Mouse (Mus musculus) hindbrain, embryonic 14.5 days (tissue): ENCODE results near the gene Phf21a. TPM values are rescaled to one million over a fixed set of nuclear protein-coding genes. Genes with fewer than 3 reads are reported as not detected.
"Not testable (repeated sequence)": the region's sequence is repeated elsewhere in the genome, so short reads cannot be mapped to it uniquely, and the experiment has no call there.

Experiments
- ATAC-seq: fragments of 200-750 bp; cut with Nextera tagmentation; 2 replicates; pipeline ENCODE4 v1.8.0; 2017; ENCODE audit warnings: moderate number of reproducible peaks, mild to moderate bottlenecking, moderate TSS enrichment, moderate library complexity; ENCODE audit not compliant: low FRiP score
- DNase-seq: peaks from one replicate; pipeline ENCODE4 v3.0.0-alpha.2; 2015; ENCODE audit warnings: low spot score
- H3K27ac ChIP-seq: fragments of 300-500 bp; sonication (generic); 2 replicates; pipeline ENCODE4 v1.5.1; 2014; ENCODE audit warnings: mild to moderate bottlenecking, moderate library complexity
- H3K27me3 ChIP-seq: fragments of 300-500 bp; sonication (generic); 2 replicates; pipeline ENCODE4 v1.6.1; 2014; ENCODE audit warnings: mild to moderate bottlenecking, low read length, mixed read lengths; ENCODE audit not compliant: control insufficient read depth, insufficient read depth
- H3K36me3 ChIP-seq: fragments of 300-500 bp; sonication (generic); replicated peaks from 2 replicates; pipeline ENCODE4 v1.6.1; 2014; ENCODE audit not compliant: control insufficient read depth, insufficient read depth
- H3K4me1 ChIP-seq: fragments of 300-500 bp; sonication (generic); replicated peaks from 2 replicates; pipeline ENCODE4 v1.6.1; 2014; ENCODE audit warnings: antibody characterized with exemption, low read length, mixed read lengths; ENCODE audit not compliant: control insufficient read depth, insufficient read depth
- H3K4me2 ChIP-seq: fragments of 300-500 bp; sonication (generic); replicated peaks from 2 replicates; pipeline ENCODE4 v1.6.1; 2014; ENCODE audit warnings: mild to moderate bottlenecking, moderate library complexity
- H3K4me3 ChIP-seq: fragments of 300-500 bp; sonication (generic); replicated peaks from 2 replicates; pipeline ENCODE4 v1.5.1; 2014; ENCODE audit warnings: mild to moderate bottlenecking, low read length
- H3K9ac ChIP-seq: fragments of 300-500 bp; sonication (generic); 2 replicates; pipeline ENCODE4 v1.6.1; 2014
- H3K9me3 ChIP-seq: fragments of 300-500 bp; sonication (generic); 2 replicates; pipeline ENCODE4 v1.6.1; 2016; ENCODE audit warnings: low read length; ENCODE audit not compliant: control insufficient read depth
- WGBS: fragments of 180-500 bp; shearing (Covaris S2); extraction: QIAGEN DNeasy Blood & Tissue Kit; methylation state at CpG from one replicate; pipeline ENCODE4 v1.1.7; 2014; 5-methylcytosine and 5-hydroxymethylcytosine counted together
- polyA plus RNA-seq: library from polyadenylated mRNA; unstranded; fragments of >200 nt; fragmentation: Nextera tagmentation; extraction: Ambion mirVana; gene quantifications from 2 replicates; pipeline ENCODE4 v1.2.1, GENCODE M21; 2014

Gene Phf21a
- polyA plus RNA-seq, 1 experiment from 2014 or later = 29.6 TPM

- 77% methylated on average over 3 of the region's 3 CpGs for WGBS
- no peak overlapping the region for H3K27ac ChIP-seq
- ATAC-seq (no peak), DNase-seq (no peak)
- no peak overlapping the region for H3K4me3 ChIP-seq
- no peaks in the 10 kb centered on the region for H3K4me1 ChIP-seq
- H3K9me3 ChIP-seq = no peaks in the 10 kb centered on the region
- no peak overlapping the region for H3K9ac ChIP-seq
- H3K36me3 ChIP-seq = no peaks in the 10 kb centered on the region
- H3K4me2 ChIP-seq = no peak overlapping the region
- no peaks in the 10 kb centered on the region for H3K27me3 ChIP-seq
These were observed 25.3 kb upstream of the Phf21a start for GRCm38 (mm10) chr2:92067600-92067999.

GRCm38 (mm10) chr2:92069630-92070029 lies 23.3 kb upstream of the Phf21a start:
- 56% methylated on average over 5 of the region's 5 CpGs for WGBS
- no peak overlapping the region for H3K4me3 ChIP-seq
- H3K4me2 ChIP-seq = no peak overlapping the region
- H3K27me3 ChIP-seq = no peaks in the 10 kb centered on the region
- H3K9ac ChIP-seq = no peak overlapping the region
- no peak overlapping the region for H3K27ac ChIP-seq
- H3K4me1 ChIP-seq = no peaks in the 10 kb centered on the region
- no peaks in the 10 kb centered on the region for H3K36me3 ChIP-seq
- DNase-seq (no peak), ATAC-seq (no peak)
- H3K9me3 ChIP-seq = no peaks in the 10 kb centered on the region

GRCm38 (mm10) chr2:92071143-92071542 lies 21.8 kb upstream of the Phf21a start:
- ATAC-seq (no peak), DNase-seq (no peak)
- no peaks in the 10 kb centered on the region for H3K9me3 ChIP-seq
- H3K27me3 ChIP-seq = no peaks in the 10 kb centered on the region
- H3K36me3 ChIP-seq = no peaks in the 10 kb centered on the region
- H3K9ac ChIP-seq = no peak overlapping the region
- no peak overlapping the region for H3K4me2 ChIP-seq
- H3K27ac ChIP-seq = no peak overlapping the region
- WGBS = 82% methylated on average over 4 of the region's 4 CpGs
- H3K4me3 ChIP-seq = no peak overlapping the region
- no peaks in the 10 kb centered on the region for H3K4me1 ChIP-seq

GRCm38 (mm10) chr2:92076086-92076692 lies 16.7 kb upstream of the Phf21a start:
- no peaks in the 10 kb centered on the region for H3K9me3 ChIP-seq
- ATAC-seq (no peak), DNase-seq (no peak)
- H3K27ac ChIP-seq = no peak overlapping the region
- H3K4me1 ChIP-seq = no peaks in the 10 kb centered on the region
- no peak overlapping the region for H3K9ac ChIP-seq
- H3K4me3 ChIP-seq = no peak overlapping the region
- no peaks in the 10 kb centered on the region for H3K36me3 ChIP-seq
- 77% methylated on average over 13 of the region's 13 CpGs for WGBS
- no peaks in the 10 kb centered on the region for H3K27me3 ChIP-seq
- no peak overlapping the region for H3K4me2 ChIP-seq

GRCm38 (mm10) chr2:92082196-92082595 lies 10.7 kb upstream of the Phf21a start:
- H3K27me3 ChIP-seq = no peaks in the 10 kb centered on the region
- H3K4me3 ChIP-seq = no peak overlapping the region
- no peaks in the 10 kb centered on the region for H3K9me3 ChIP-seq
- ATAC-seq (no peak), DNase-seq (no peak)
- H3K4me1 ChIP-seq = no peaks in the 10 kb centered on the region
- H3K9ac ChIP-seq = no peak overlapping the region
- H3K36me3 ChIP-seq = no peaks in the 10 kb centered on the region
- 90% methylated on average over 4 of the region's 4 CpGs for WGBS
- H3K4me2 ChIP-seq = no peak overlapping the region
- H3K27ac ChIP-seq = no peak overlapping the region

- H3K27ac ChIP-seq = no peak overlapping the region
- WGBS = 91% methylated on average over 1 of the region's 1 CpGs
- no peak overlapping the region for H3K4me2 ChIP-seq
- H3K36me3 ChIP-seq = no peaks in the 10 kb centered on the region
- no peak overlapping the region for H3K9ac ChIP-seq
- H3K27me3 ChIP-seq = no peaks in the 10 kb centered on the region
- H3K9me3 ChIP-seq = no peaks in the 10 kb centered on the region
- no peak overlapping the region for H3K4me3 ChIP-seq
- no peaks in the 10 kb centered on the region for H3K4me1 ChIP-seq
- no peak for ATAC-seq
- DNase-seq = no peak
These were observed 7.2 kb upstream of the Phf21a start for GRCm38 (mm10) chr2:92085721-92086120.

GRCm38 (mm10) chr2:92087065-92087464 lies 5.9 kb upstream of the Phf21a start:
- ATAC-seq (no peak), DNase-seq (no peak)
- H3K4me1 ChIP-seq = no peaks in the 10 kb centered on the region
- no peaks in the 10 kb centered on the region for H3K27me3 ChIP-seq
- H3K4me3 ChIP-seq = no peak overlapping the region
- no peaks in the 10 kb centered on the region for H3K9me3 ChIP-seq
- H3K4me2 ChIP-seq = no peak overlapping the region
- no peak overlapping the region for H3K27ac ChIP-seq
- no peak overlapping the region for H3K9ac ChIP-seq
- WGBS = 85% methylated on average over 4 of the region's 4 CpGs
- no peaks in the 10 kb centered on the region for H3K36me3 ChIP-seq

- 94% methylated on average over 4 of the region's 4 CpGs for WGBS
- Histone ChIP-seq H3K4me2 (no peak overlapping the region), H3K27ac (no peak overlapping the region), H3K4me3 (no peak overlapping the region), H3K27me3 (no peaks in the 10 kb centered on the region), H3K4me1 (no peaks in the 10 kb centered on the region), H3K36me3 (0 out of 2 replicates have a peak, but pooled peaks cover 2% of the 10 kb centered on the region), H3K9ac (no peak overlapping the region), H3K9me3 (no peaks in the 10 kb centered on the region)
- ATAC-seq = no peak
- no peak for DNase-seq
These were observed 3.1 kb upstream of the Phf21a start for GRCm38 (mm10) chr2:92089782-92090181.

- 0 out of 2 replicates have a peak overlapping the region, but pooled peaks have one; percentile 28 for H3K27ac ChIP-seq
- H3K27me3 ChIP-seq, H3K9ac ChIP-seq, H3K9me3 ChIP-seq, H3K4me1 ChIP-seq, H3K4me3 ChIP-seq, H3K4me2 ChIP-seq, ATAC-seq, H3K36me3 ChIP-seq, DNase-seq: not testable (repeated sequence)
- 89% methylated on average over 2 of the region's 2 CpGs for WGBS
These were observed 586 bp downstream of the Phf21a start for GRCm38 (mm10) chr2:92093503-92093902.

GRCm38 (mm10) chr2:92094078-92094477 lies 1.2 kb downstream of the Phf21a start:
- no peaks in the 10 kb centered on the region for H3K4me1 ChIP-seq
- WGBS = 71% methylated on average over 8 of the region's 8 CpGs
- no peak for DNase-seq

More at GRCm38 (mm10) chr2:92094078-92094477, 1.2 kb downstream of the Phf21a start:
- no peak overlapping the region for H3K4me2 ChIP-seq
- no peak overlapping the region for H3K27ac ChIP-seq
- no peak for ATAC-seq
- H3K4me3 ChIP-seq = no peak overlapping the region
- no peaks in the 10 kb centered on the region for H3K27me3 ChIP-seq
- no peak overlapping the region for H3K9ac ChIP-seq
- H3K36me3 ChIP-seq = 0 out of 2 replicates have a peak, but pooled peaks cover 2% of the 10 kb centered on the region
- no peaks in the 10 kb centered on the region for H3K9me3 ChIP-seq
